Mouse (Mus musculus): ENCODE measurements at regions not wholly inside any gene's neighbourhood (a gene's known extent, or its start where the extent isn't known, plus 50 kb on each side); places are given as distances from the start of the nearest gene placed in this dataset.

GRCm38 (mm10) chr1:72108678-72109077 lies 103.4 kb downstream of the Mreg start:
- no peaks in the 10 kb centered on the region for H3K9me3 ChIP-seq
- no peak overlapping the region for H3K4me2 ChIP-seq (replicated peaks)
- WGBS = 73% methylated on average over 8 of the region's 8 CpGs
- H3K36me3 ChIP-seq = no peaks in the 10 kb centered on the region
- H3K4me3 ChIP-seq = no peak overlapping the region
- no peaks in the 10 kb centered on the region for H3K4me1 ChIP-seq
- H3K27me3 ChIP-seq (replicated peaks) = no peaks in the 10 kb centered on the region
- no peak for ATAC-seq (ENCODE audit: low FRiP score, low read depth)
- H3K9ac ChIP-seq = no peak overlapping the region
- H3K27ac ChIP-seq = no peak overlapping the region

DNA sequence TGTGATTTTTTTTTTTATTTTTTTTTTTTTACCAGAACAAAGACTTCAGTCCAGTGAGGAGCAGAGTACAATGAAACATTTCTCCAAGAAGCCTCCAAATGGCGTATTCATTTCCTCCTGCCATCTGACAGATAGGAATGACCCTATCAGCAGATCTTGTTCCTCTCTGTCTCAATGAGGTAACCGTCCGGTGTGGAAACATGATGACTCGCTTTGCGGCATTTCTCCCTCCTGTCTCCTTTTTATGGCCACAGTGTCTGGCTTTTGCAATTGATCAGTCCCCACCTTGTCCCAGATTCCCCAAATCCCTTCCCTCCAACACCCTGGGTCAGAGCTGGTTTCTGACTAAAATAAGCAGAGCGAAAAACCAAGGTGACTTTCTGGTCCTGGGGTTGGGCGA lies 105.0 kb downstream of the Mreg start:
- H3K4me1 ChIP-seq = no peaks in the 10 kb centered on the region
- no peaks in the 10 kb centered on the region for H3K36me3 ChIP-seq
- WGBS = 89% methylated on average over 7 of the region's 7 CpGs
- no peaks in the 10 kb centered on the region for H3K9me3 ChIP-seq
- H3K27ac ChIP-seq = no peak overlapping the region
- H3K4me3 ChIP-seq = no peak overlapping the region
- no peaks in the 10 kb centered on the region for H3K27me3 ChIP-seq (replicated peaks)
- no peak overlapping the region for H3K4me2 ChIP-seq (replicated peaks)
- ATAC-seq (ENCODE audit: low FRiP score, low read depth) = no peak
- H3K9ac ChIP-seq = no peak overlapping the region

GRCm38 (mm10) chr1:72106655-72107054 lies 105.5 kb downstream of the Mreg start:
- Histone ChIP-seq H3K27me3 (replicated peaks) (no peaks in the 10 kb centered on the region), H3K9me3 (no peaks in the 10 kb centered on the region), H3K4me1 (no peaks in the 10 kb centered on the region), H3K9ac (no peak overlapping the region), H3K27ac (no peak overlapping the region), H3K36me3 (no peaks in the 10 kb centered on the region), H3K4me3 (no peak overlapping the region), H3K4me2 (replicated peaks) (no peak overlapping the region)
- WGBS = 88% methylated on average over 4 of the region's 4 CpGs
- no peak for ATAC-seq (ENCODE audit: low FRiP score, low read depth)

- no peak overlapping the region for H3K9ac ChIP-seq
- 71% methylated on average over 5 of the region's 5 CpGs for WGBS
- ATAC-seq (ENCODE audit: low FRiP score, low read depth) = no peak
- H3K4me3 ChIP-seq = no peak overlapping the region
- H3K27me3 ChIP-seq (replicated peaks) = no peaks in the 10 kb centered on the region
- no peaks in the 10 kb centered on the region for H3K4me1 ChIP-seq
- no peak overlapping the region for H3K4me2 ChIP-seq (replicated peaks)
- no peaks in the 10 kb centered on the region for H3K9me3 ChIP-seq
- no peaks in the 10 kb centered on the region for H3K36me3 ChIP-seq
- no peak overlapping the region for H3K27ac ChIP-seq
Measured at GRCm38 (mm10) chr1:72105435-72106057, 106.6 kb downstream of the Mreg start.

DNA sequence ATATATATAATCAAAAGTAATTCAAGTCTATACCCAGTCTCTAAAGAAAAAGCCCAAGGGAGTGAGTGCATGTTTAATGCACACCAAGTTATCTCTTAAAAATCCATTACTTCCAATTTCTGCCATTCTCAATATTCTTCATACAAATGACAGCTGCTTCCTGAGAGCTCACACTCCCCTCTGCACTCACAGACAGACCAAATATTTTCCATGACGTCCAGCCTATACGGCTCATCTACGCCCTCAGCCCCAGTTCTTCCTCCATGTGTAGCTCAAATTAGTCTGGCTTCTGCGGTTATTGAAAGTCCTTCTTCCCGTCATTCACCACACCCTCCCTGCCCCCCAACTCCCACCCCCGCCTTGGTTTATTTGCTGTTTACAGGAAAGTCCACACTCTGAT lies 108.1 kb downstream of the Mreg start:
- H3K36me3 ChIP-seq = no peaks in the 10 kb centered on the region
- H3K27me3 ChIP-seq (replicated peaks) = no peaks in the 10 kb centered on the region
- no peaks in the 10 kb centered on the region for H3K4me1 ChIP-seq
- no peak overlapping the region for H3K27ac ChIP-seq
- WGBS = 84% methylated on average over 6 of the region's 6 CpGs
- H3K4me3 ChIP-seq = no peak overlapping the region
- ATAC-seq (ENCODE audit: low FRiP score, low read depth) = no peak
- H3K4me2 ChIP-seq (replicated peaks) = no peak overlapping the region
- no peaks in the 10 kb centered on the region for H3K9me3 ChIP-seq
- no peak overlapping the region for H3K9ac ChIP-seq

DNA sequence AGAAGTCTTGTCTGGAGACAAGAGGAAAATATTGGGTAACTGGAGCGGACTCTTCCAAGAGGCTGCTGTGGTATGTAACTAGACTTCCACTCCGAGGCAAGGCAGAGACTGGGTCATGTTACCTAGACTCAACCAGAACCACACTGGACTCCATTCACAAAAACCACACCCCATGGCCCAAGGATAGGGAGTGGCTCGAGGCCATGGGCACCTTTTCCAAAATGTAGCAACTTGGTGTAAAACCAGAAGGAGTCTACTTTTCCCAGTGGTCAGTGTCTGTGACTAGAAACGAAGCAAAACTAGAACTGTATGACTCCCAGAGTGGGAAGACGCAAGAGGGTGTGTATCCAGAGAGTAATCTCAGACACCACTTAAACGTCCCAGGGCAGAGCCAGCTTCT lies 108.7 kb downstream of the Mreg start:
- Histone ChIP-seq H3K27me3 (replicated peaks) (no peaks in the 10 kb centered on the region), H3K9me3 (no peaks in the 10 kb centered on the region), H3K4me3 (no peak overlapping the region), H3K9ac (no peak overlapping the region), H3K4me1 (no peaks in the 10 kb centered on the region), H3K27ac (no peak overlapping the region), H3K4me2 (replicated peaks) (no peak overlapping the region), H3K36me3 (no peaks in the 10 kb centered on the region)
- WGBS = 90% methylated on average over 6 of the region's 6 CpGs
- ATAC-seq (ENCODE audit: low FRiP score, low read depth) = no peak

GRCm38 (mm10) chr1:72099447-72099846 lies 112.7 kb downstream of the Mreg start:
- no peak overlapping the region for H3K4me3 ChIP-seq
- no peak for ATAC-seq (ENCODE audit: low FRiP score, low read depth)
- H3K9ac ChIP-seq = no peak overlapping the region
- H3K4me2 ChIP-seq (replicated peaks) = no peak overlapping the region
- no peaks in the 10 kb centered on the region for H3K36me3 ChIP-seq
- H3K27me3 ChIP-seq (replicated peaks) = no peaks in the 10 kb centered on the region
- WGBS = 72% methylated on average over 5 of the region's 5 CpGs
- no peaks in the 10 kb centered on the region for H3K9me3 ChIP-seq
- H3K27ac ChIP-seq = no peak overlapping the region
- no peaks in the 10 kb centered on the region for H3K4me1 ChIP-seq

- Histone ChIP-seq H3K4me2 (replicated peaks) (no peak overlapping the region), H3K36me3 (no peaks in the 10 kb centered on the region), H3K9ac (no peak overlapping the region), H3K27ac (no peak overlapping the region), H3K9me3 (no peaks in the 10 kb centered on the region), H3K4me1 (no peaks in the 10 kb centered on the region), H3K4me3 (no peak overlapping the region), H3K27me3 (replicated peaks) (no peaks in the 10 kb centered on the region)
- ATAC-seq (ENCODE audit: low FRiP score, low read depth) = no peak
- WGBS = 81% methylated on average over 2 of the region's 2 CpGs
Measured at GRCm38 (mm10) chr1:72091344-72091743, 120.8 kb downstream of the Mreg start.

GRCm38 (mm10) chr1:72085661-72086060 lies 126.4 kb downstream of the Mreg start:
- Histone ChIP-seq H3K4me1 (no peaks in the 10 kb centered on the region), H3K4me3 (no peak overlapping the region), H3K36me3 (no peaks in the 10 kb centered on the region), H3K27me3 (replicated peaks) (no peaks in the 10 kb centered on the region), H3K9me3 (no peaks in the 10 kb centered on the region), H3K9ac (no peak overlapping the region), H3K4me2 (replicated peaks) (no peak overlapping the region), H3K27ac (no peak overlapping the region)
- 63% methylated on average over 6 of the region's 6 CpGs for WGBS
- no peak for ATAC-seq (ENCODE audit: low FRiP score, low read depth)

- no peak overlapping the region for H3K4me3 ChIP-seq
- H3K9me3 ChIP-seq = no peaks in the 10 kb centered on the region
- H3K27me3 ChIP-seq (replicated peaks) = no peaks in the 10 kb centered on the region
- 74% methylated on average over 3 of the region's 3 CpGs for WGBS
- no peaks in the 10 kb centered on the region for H3K36me3 ChIP-seq
- no peak overlapping the region for H3K9ac ChIP-seq
- no peak overlapping the region for H3K4me2 ChIP-seq (replicated peaks)
- no peak overlapping the region for H3K27ac ChIP-seq
- no peaks in the 10 kb centered on the region for H3K4me1 ChIP-seq
- ATAC-seq (ENCODE audit: low FRiP score, low read depth) = no peak
Measured at GRCm38 (mm10) chr1:72084219-72084618, 127.9 kb downstream of the Mreg start.

GRCm38 (mm10) chr1:72082366-72082765 lies 129.7 kb downstream of the Mreg start:
- ATAC-seq (ENCODE audit: low FRiP score, low read depth) = no peak
- H3K9me3 ChIP-seq = no peaks in the 10 kb centered on the region
- H3K4me1 ChIP-seq = no peaks in the 10 kb centered on the region
- no peak overlapping the region for H3K4me3 ChIP-seq
- H3K4me2 ChIP-seq (replicated peaks) = no peak overlapping the region
- 85% methylated on average over 4 of the region's 4 CpGs for WGBS
- no peak overlapping the region for H3K9ac ChIP-seq
- H3K27ac ChIP-seq = no peak overlapping the region
- no peaks in the 10 kb centered on the region for H3K27me3 ChIP-seq (replicated peaks)
- no peaks in the 10 kb centered on the region for H3K36me3 ChIP-seq

- no peak overlapping the region for H3K4me2 ChIP-seq (replicated peaks)
- H3K9me3 ChIP-seq = no peaks in the 10 kb centered on the region
- no peaks in the 10 kb centered on the region for H3K4me1 ChIP-seq
- WGBS = 86% methylated on average over 5 of the region's 5 CpGs
- no peaks in the 10 kb centered on the region for H3K36me3 ChIP-seq
- H3K9ac ChIP-seq = no peak overlapping the region
- H3K27ac ChIP-seq = no peak overlapping the region
- H3K4me3 ChIP-seq = no peak overlapping the region
- no peaks in the 10 kb centered on the region for H3K27me3 ChIP-seq (replicated peaks)
- no peak for ATAC-seq (ENCODE audit: low FRiP score, low read depth)
Measured at GRCm38 (mm10) chr1:72081811-72082210, 130.3 kb downstream of the Mreg start.

- no peak for ATAC-seq (ENCODE audit: low FRiP score, low read depth)
- WGBS = 91% methylated on average over 7 of the region's 7 CpGs
- H3K4me2 ChIP-seq (replicated peaks) = no peak overlapping the region
- no peaks in the 10 kb centered on the region for H3K27me3 ChIP-seq (replicated peaks)
- no peak overlapping the region for H3K27ac ChIP-seq
- no peak overlapping the region for H3K9ac ChIP-seq
- H3K4me1 ChIP-seq = no peaks in the 10 kb centered on the region
- no peaks in the 10 kb centered on the region for H3K9me3 ChIP-seq
- no peak overlapping the region for H3K4me3 ChIP-seq
- no peaks in the 10 kb centered on the region for H3K36me3 ChIP-seq
Measured at GRCm38 (mm10) chr1:72078926-72079550, 133.1 kb downstream of the Mreg start.

Data from neural tube, embryonic 12.5 days (tissue).